Mouse (Mus musculus) olfactory bulb, adult 2 months (tissue): ENCODE measurements around the gene Ormdl3.
"Not testable (repeated sequence)": the region's sequence is repeated elsewhere in the genome, so short reads cannot be mapped to it uniquely, and the experiment has no call there.

ENCODE experiments used
- CTCF ChIP-seq: fragments of 200-500 bp; IDR thresholded peaks from 2 replicates; pipeline ENCODE4 v1.5.1; 2012; ENCODE audit warnings: low read depth, mild to moderate bottlenecking, low read length, moderate library complexity; ENCODE audit not compliant: insufficient read depth
- POLR2A ChIP-seq: fragments of 200-500 bp; IDR thresholded peaks from 2 replicates; pipeline ENCODE4 v1.6.1; 2012; ENCODE audit warnings: mild to moderate bottlenecking, low read depth, low read length, moderate library complexity; ENCODE audit not compliant: insufficient read depth

DNA sequence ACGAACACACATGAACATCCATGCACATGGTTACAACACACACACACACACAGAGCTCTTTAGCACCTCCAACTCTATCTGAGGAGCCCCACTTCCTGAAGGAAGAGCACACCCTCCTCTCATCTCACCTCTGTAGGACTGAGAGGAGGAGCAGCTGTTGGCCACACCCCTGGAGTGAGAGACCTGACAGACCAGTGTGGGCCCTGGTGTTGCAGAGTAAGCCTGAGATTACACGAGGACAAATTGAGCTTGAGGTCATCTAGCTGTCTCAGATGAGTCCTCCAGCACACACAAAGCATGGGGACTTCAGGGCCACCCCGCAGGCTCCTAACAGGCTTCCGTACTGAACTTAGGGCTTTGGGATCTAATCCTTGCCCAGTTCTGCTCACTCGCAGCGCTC is 17.7 kb upstream of the Ormdl3 start:
- not testable (repeated sequence) for TF ChIP-seq POLR2A, CTCF
